Mouse (Mus musculus) embryonic facial prominence, embryonic 10.5 days (tissue): Measurements from ENCODE around the gene Urod. TPM values are rescaled to one million over a fixed set of nuclear protein-coding genes. Genes with fewer than 3 reads are reported as not detected.

ENCODE experiments used
- DNase-seq: peaks from one replicate; pipeline ENCODE4 v3.0.0-alpha.2; 2017; ENCODE audit warnings: low spot score
- H3K27ac ChIP-seq: fragments of 300-500 bp; sonication (generic); replicated peaks from 2 replicates; pipeline ENCODE4 v1.5.1; 2016; ENCODE audit warnings: mild to moderate bottlenecking
- H3K27me3 ChIP-seq: fragments of 300-500 bp; sonication (generic); replicated peaks from 2 replicates; pipeline ENCODE4 v1.6.1; 2016; ENCODE audit warnings: low read depth, mild to moderate bottlenecking; ENCODE audit not compliant: poor library complexity, severe bottlenecking
- H3K36me3 ChIP-seq: fragments of 300-500 bp; sonication (generic); replicated peaks from 2 replicates; pipeline ENCODE4 v1.6.1; 2016; ENCODE audit warnings: mild to moderate bottlenecking, moderate library complexity
- H3K4me1 ChIP-seq: fragments of 300-500 bp; sonication (generic); 2 replicates; pipeline ENCODE4 v1.6.1; 2016
- H3K4me3 ChIP-seq: fragments of 300-500 bp; sonication (generic); 2 replicates; pipeline ENCODE4 v1.5.1; 2016; ENCODE audit warnings: mild to moderate bottlenecking, moderate library complexity
- H3K9me3 ChIP-seq: fragments of 300-500 bp; sonication (generic); 2 replicates; pipeline ENCODE4 v1.6.1; 2016; ENCODE audit warnings: mild to moderate bottlenecking
- WGBS: fragments of 180-500 bp; shearing (Covaris S2); methylation state at CpG from one replicate; pipeline ENCODE4 v1.1.7; 2016; 5-methylcytosine and 5-hydroxymethylcytosine counted together
- polyA plus RNA-seq: library from polyadenylated mRNA; unstranded; fragments of >200 nt; fragmentation: Nextera tagmentation; extraction: Ambion mirVana; gene quantifications from 2 replicates; pipeline ENCODE4 v1.2.1, GENCODE M21; 2016

The Urod gene
- polyA plus RNA-seq, 1 experiment from 2014 or later, result 111 TPM

DNA sequence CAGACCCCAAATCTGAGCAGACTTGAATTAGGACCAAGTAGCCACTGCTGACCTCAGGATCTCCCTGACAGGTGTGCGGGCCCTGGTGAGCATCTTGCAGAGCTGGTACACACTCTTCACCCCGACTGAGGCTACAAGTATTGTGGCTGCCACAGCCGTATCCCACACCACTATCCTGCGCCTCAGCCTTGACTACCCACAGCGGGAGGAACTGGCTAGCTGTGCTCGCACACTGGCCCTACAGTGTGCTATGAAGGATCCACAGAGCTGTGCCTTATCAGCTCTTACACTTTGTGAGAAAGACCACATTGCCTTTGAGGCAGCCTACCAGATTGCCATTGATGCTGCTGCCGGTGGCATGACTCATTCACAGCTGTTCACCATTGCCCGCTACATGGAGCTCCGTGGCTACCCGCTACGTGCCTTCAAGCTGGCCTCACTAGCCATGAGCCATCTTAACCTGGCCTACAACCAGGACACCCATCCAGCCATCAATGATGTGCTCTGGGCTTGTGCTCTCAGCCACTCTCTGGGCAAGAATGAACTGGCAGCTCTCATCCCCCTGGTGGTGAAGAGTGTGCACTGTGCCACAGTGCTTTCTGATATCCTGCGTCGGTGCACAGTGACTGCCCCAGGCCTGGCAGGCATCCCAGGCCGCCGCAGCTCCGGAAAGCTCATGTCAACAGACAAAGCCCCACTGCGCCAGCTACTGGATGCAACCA lies 7.7 kb downstream of the Urod start:
- H3K36me3 ChIP-seq, result peaks cover 45% of the 10 kb centered on the region
- H3K9me3 ChIP-seq, result no peaks in the 10 kb centered on the region
- no peak overlapping the region for H3K27ac ChIP-seq
- H3K27me3 ChIP-seq, result no peaks in the 10 kb centered on the region
- WGBS, result 64% methylated on average over 17 of the region's 17 CpGs
- peak; percentile 72 for DNase-seq
- H3K4me1 ChIP-seq, result no peaks in the 10 kb centered on the region
- no peak overlapping the region for H3K4me3 ChIP-seq

DNA sequence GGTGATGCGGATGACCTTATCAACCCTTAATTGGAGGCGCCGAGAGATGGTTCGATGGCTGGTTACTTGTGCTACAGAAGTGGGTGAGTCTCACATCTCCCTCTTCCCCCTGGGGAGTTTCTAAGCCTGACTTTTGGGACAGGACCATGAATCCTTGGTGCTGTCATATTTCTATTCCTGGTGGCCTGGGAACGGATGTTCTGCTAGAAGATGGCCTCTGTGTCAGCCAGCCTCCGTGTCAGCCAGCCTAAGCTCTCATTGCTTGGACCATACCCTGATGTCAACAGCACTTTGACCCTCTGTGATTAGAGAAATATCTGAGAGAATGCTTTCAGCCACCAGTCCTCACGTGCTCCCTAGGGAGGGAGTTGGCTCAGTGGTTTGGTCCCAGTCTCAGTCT lies 8.5 kb downstream of the Urod start:
- WGBS, result 91% methylated on average over 7 of the region's 7 CpGs
- no peaks in the 10 kb centered on the region for H3K9me3 ChIP-seq
- no peak for DNase-seq
- no peaks in the 10 kb centered on the region for H3K4me1 ChIP-seq
- H3K4me3 ChIP-seq, result no peak overlapping the region
- H3K27ac ChIP-seq, result no peak overlapping the region
- H3K36me3 ChIP-seq, result peaks cover 37% of the 10 kb centered on the region
- H3K27me3 ChIP-seq, result no peaks in the 10 kb centered on the region

GRCm38 (mm10) chr4:116976503-116976902 lies 17.7 kb downstream of the Urod start:
- no peak for DNase-seq
- H3K27me3 ChIP-seq, result no peaks in the 10 kb centered on the region
- peaks cover 31% of the 10 kb centered on the region for H3K36me3 ChIP-seq
- H3K4me3 ChIP-seq, result no peak overlapping the region
- H3K4me1 ChIP-seq, result no peaks in the 10 kb centered on the region
- WGBS, result 77% methylated on average over 2 of the region's 2 CpGs
- H3K27ac ChIP-seq, result no peak overlapping the region
- H3K9me3 ChIP-seq, result no peaks in the 10 kb centered on the region

DNA sequence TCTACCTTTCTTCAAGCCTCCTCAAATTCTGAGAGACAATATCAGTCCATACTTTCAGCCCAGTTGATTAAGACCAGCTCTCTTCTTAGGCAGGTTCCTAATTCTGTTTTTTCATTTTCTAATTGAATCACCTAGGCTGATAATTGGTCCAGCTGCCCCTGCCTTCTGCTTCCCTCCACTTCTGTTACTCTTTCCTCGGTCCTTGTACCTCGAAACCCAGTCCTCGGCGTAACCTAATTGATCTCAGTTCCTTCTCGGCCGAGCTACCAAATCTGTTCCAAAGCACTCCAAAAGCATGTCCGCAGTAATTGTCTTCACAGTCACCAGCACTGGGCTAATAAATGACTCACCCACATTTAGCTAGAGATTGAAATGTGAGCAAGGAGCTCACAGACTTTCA lies 39.3 kb downstream of the Urod start:
- Histone ChIP-seq H3K4me1 (no peaks in the 10 kb centered on the region), H3K27me3 (no peaks in the 10 kb centered on the region), H3K27ac (no peak overlapping the region), H3K36me3 (no peaks in the 10 kb centered on the region), H3K9me3 (no peaks in the 10 kb centered on the region), H3K4me3 (no peak overlapping the region)
- WGBS, result 82% methylated on average over 7 of the region's 7 CpGs
- DNase-seq, result no peak

- 59% methylated on average over 1 of the region's 1 CpGs for WGBS
- no peaks in the 10 kb centered on the region for H3K4me1 ChIP-seq
- H3K9me3 ChIP-seq, result no peaks in the 10 kb centered on the region
- H3K27me3 ChIP-seq, result no peaks in the 10 kb centered on the region
- no peak overlapping the region for H3K4me3 ChIP-seq
- H3K27ac ChIP-seq, result no peak overlapping the region
- peak; percentile 10 for DNase-seq
- no peaks in the 10 kb centered on the region for H3K36me3 ChIP-seq
These were observed 42.6 kb downstream of the Urod start for GRCm38 (mm10) chr4:116951642-116952041.

GRCm38 (mm10) chr4:116944055-116944454 lies 50.2 kb downstream of the Urod start:
- Histone ChIP-seq H3K4me1 (0 out of 2 replicates have a peak, but pooled peaks cover 12% of the 10 kb centered on the region), H3K27me3 (no peaks in the 10 kb centered on the region), H3K36me3 (no peaks in the 10 kb centered on the region), H3K9me3 (no peaks in the 10 kb centered on the region), H3K27ac (no peak overlapping the region), H3K4me3 (no peak overlapping the region)
- no peak for DNase-seq
- WGBS, result 46% methylated on average over 5 of the region's 5 CpGs

DNA sequence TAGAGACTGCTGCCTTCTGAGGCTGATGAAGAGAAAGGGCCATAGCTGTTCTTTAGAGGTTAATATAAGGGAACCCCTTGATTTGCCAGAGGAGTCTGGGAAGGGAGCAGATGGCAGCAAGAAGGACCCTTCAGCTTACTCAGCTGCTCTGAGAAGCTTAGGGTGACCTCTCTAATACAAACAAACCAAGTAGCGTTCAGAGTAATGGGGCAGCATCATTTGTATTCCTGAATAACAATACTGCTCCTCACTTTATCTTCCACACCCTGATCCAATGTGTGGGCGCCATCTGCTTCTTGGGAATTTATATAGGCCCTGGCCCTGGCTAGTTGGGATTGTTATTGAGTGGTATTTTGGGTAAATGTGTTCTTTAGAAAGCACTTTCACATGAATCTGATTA lies 51.5 kb downstream of the Urod start:
- H3K27ac ChIP-seq, result no peak overlapping the region
- DNase-seq, result no peak

More for the DNA sequence above, 51.5 kb downstream of the Urod start:
- WGBS, result 62% methylated on average over 2 of the region's 2 CpGs
- Histone ChIP-seq H3K27me3 (no peaks in the 10 kb centered on the region), H3K9me3 (no peaks in the 10 kb centered on the region), H3K4me3 (no peak overlapping the region), H3K36me3 (no peaks in the 10 kb centered on the region), H3K4me1 (peaks cover 18% of the 10 kb centered on the region; the same call in 1 of the 2 replicates)

Other genes with a start within 250 kb of the Urod start
- gene Toe1, start 186.8 kb downstream of the Urod start, polyA plus RNA-seq, result 39.7 and 41.7 TPM in 2 replicates
- gene Mutyh, start 186.7 kb downstream of the Urod start, polyA plus RNA-seq, result 27.4 and 32.6 TPM in 2 replicates
- 2.3 TPM in 2 replicates for gene Hpdl, start 172.7 kb downstream of the Urod start, polyA plus RNA-seq
- 2.7 and 3.0 TPM in 2 replicates for gene Zswim5, start 117.0 kb downstream of the Urod start, polyA plus RNA-seq
- gene Hectd3, start 904 bp upstream of the Urod start, polyA plus RNA-seq, result 9.6 and 10.1 TPM in 2 replicates
- 63.3 and 63.4 TPM in 2 replicates for gene Eif2b3, start 25.0 kb upstream of the Urod start, polyA plus RNA-seq
- 9.2 and 10.4 TPM in 2 replicates for gene Ptch2, start 101.7 kb upstream of the Urod start, polyA plus RNA-seq
- gene Btbd19, start 131.3 kb upstream of the Urod start, polyA plus RNA-seq, result 3.6 and 4.0 TPM in 2 replicates
- gene Tctex1d4, start 132.4 kb upstream of the Urod start, polyA plus RNA-seq, result not detected in 2 replicates
- gene Plk3, start 139.6 kb upstream of the Urod start, polyA plus RNA-seq, result 7.9 and 15.1 TPM in 2 replicates
- 897 and 923 TPM in 2 replicates for gene Rps8, start 161.8 kb upstream of the Urod start, polyA plus RNA-seq
- gene Kif2c, start 188.2 kb upstream of the Urod start, polyA plus RNA-seq, result 115 and 119 TPM in 2 replicates